Comparison of ENCODE assay signal across 9 mouse cellular contexts in the genomic region with DNA sequence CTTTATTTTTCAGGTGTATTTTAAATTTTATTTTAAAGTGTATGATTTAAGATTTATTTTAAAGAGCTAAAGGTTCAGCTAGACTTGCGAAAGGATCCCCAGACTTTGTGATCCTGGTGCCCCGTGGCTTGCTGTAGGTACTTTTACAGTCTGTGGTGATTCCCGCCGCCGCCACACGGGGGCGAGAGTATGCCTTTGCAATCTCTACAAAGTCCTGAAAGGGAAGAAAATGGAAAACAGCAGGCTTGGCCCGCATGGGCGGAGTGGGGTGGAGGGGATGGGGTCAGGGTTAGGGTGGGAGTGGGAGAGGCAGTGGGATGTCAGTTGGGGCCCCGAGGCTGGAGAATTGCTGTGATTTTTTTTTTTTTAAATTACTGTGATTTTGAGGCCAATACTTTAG. TPM values are rescaled to one million over a fixed set of nuclear protein-coding genes. Genes with fewer than 3 reads are reported as not detected.
DNase-seq lines count a peak whose midpoint lies in the region; ATAC-seq and TF ChIP-seq lines count a peak whose summit lies in the region.
"Had no signal": no experiment of that assay in that cellular context is flagged by ENCODE, and none has a peak within 500 bp of the region (broad histone marks: within the 10 kb centered on the region; RNA-seq: fewer than 3 reads in every experiment).

No protein-coding gene starts in this region.

- 1% methylated on average over 10 of the region's 10 CpGs for WGBS in kidney, embryonic 16.5 days
- 4% methylated on average over 10 of the region's 10 CpGs for WGBS in liver, embryonic 13.5 days (ENCODE audit: insufficient replicate concordance)

- H3K9ac ChIP-seq in kidney, embryonic 16.5 days (replicated peaks; ENCODE audit: low read length): no peak overlapping the region
- no peak overlapping the region for H3K9ac ChIP-seq in liver, embryonic 13.5 days
- H3K9ac ChIP-seq: heart, embryonic 15.5 days had no signal

- no peaks in the 10 kb centered on the region for H3K27me3 ChIP-seq in C2C12 (ENCODE audit: control insufficient read depth, insufficient read depth, insufficient read length)
- H3K27me3 ChIP-seq in kidney, embryonic 16.5 days (ENCODE audit: insufficient read depth, low read length): no peaks in the 10 kb centered on the region
- no peaks in the 10 kb centered on the region for H3K27me3 ChIP-seq in liver, embryonic 13.5 days
- H3K27me3 ChIP-seq: heart, embryonic 15.5 days had no signal

- peak; percentile 48 for TF ChIP-seq CTCF in C2C12 (IDR thresholded peaks at IDR 0.05; ENCODE audit: control insufficient read depth, insufficient read depth, insufficient read length)

- H3K27ac ChIP-seq in kidney, embryonic 16.5 days (ENCODE audit: low read length): peak overlapping the region; percentile 48; the same call in 1 of the 2 replicates
- no peak overlapping the region for H3K27ac ChIP-seq in liver, embryonic 13.5 days
- H3K27ac ChIP-seq: heart, embryonic 15.5 days had no signal

- ATAC-seq in kidney, embryonic 16.5 days (ENCODE audit: low FRiP score, low TSS enrichment): peak; percentile 37; the same call in 1 of the 2 replicates
- ATAC-seq in liver, embryonic 13.5 days (ENCODE audit: low read depth): no peak

- H3K4me3 ChIP-seq in C2C12 (ENCODE audit: insufficient read depth, poor library complexity, severe bottlenecking): no peak overlapping the region
- no peak overlapping the region for H3K4me3 ChIP-seq in kidney, embryonic 16.5 days (ENCODE audit: low read length)
- no peak overlapping the region for H3K4me3 ChIP-seq in liver, embryonic 13.5 days (replicated peaks)
- H3K4me3 ChIP-seq: heart, embryonic 15.5 days had no signal

- no peaks in the 10 kb centered on the region for H3K79me3 ChIP-seq in C2C12 (ENCODE audit: low read depth)

- H3K4me1 ChIP-seq in kidney, embryonic 16.5 days (ENCODE audit: insufficient read depth, low read length): peaks cover 24% of the 10 kb centered on the region
- peaks cover 4% of the 10 kb centered on the region; the same call in 1 of the 2 replicates for H3K4me1 ChIP-seq in liver, embryonic 13.5 days (replicated peaks)
- H3K4me1 ChIP-seq: heart, embryonic 15.5 days had no signal

- peak; percentile 79 to 94 for DNase-seq in adrenal gland, adult (ENCODE audit: inconsistent age in 2 of 2, low spot score in 1 of 2)
- DNase-seq in embryo, embryonic 10.5 days (ENCODE audit: low spot score): peak; percentile 95
- DNase-seq in gastrocnemius, postnatal 4 days (ENCODE audit: low spot score in 2 of 2): peak; percentile 73 to 85
- DNase-seq in liver, embryonic 13.5 days: peak; percentile 59
- DNase-seq in retina, embryonic 14.5 days (ENCODE audit: low spot score): peak; percentile 93
- DNase-seq in thymus, postnatal 36 days: peak; percentile 77 to 83

- H3ac ChIP-seq in C2C12 (ENCODE audit: control insufficient read depth, insufficient read length, low read depth): no peak overlapping the region

- H3K79me2 ChIP-seq in C2C12 (ENCODE audit: control insufficient read depth, insufficient read depth): no peaks in the 10 kb centered on the region

- no peaks in the 10 kb centered on the region for H3K36me3 ChIP-seq in C2C12 (ENCODE audit: control insufficient read depth, insufficient read depth)
- H3K36me3 ChIP-seq in kidney, embryonic 16.5 days (ENCODE audit: insufficient read depth, low read length): no peaks in the 10 kb centered on the region
- H3K36me3 ChIP-seq in liver, embryonic 13.5 days: no peaks in the 10 kb centered on the region
- H3K36me3 ChIP-seq: heart, embryonic 15.5 days had no signal

- H3K4me2 ChIP-seq in kidney, embryonic 16.5 days (replicated peaks; ENCODE audit: low read depth, low read length): no peak overlapping the region
- H3K4me2 ChIP-seq in liver, embryonic 13.5 days: no peak overlapping the region
- H3K4me2 ChIP-seq: heart, embryonic 15.5 days had no signal

- H3K9me3 ChIP-seq in kidney, embryonic 16.5 days (ENCODE audit: low read length): no peaks in the 10 kb centered on the region
- no peaks in the 10 kb centered on the region for H3K9me3 ChIP-seq in liver, embryonic 13.5 days (replicated peaks)
- H3K9me3 ChIP-seq: heart, embryonic 15.5 days had no signal

TF ChIP-seq in C2C12, 6 proteins besides CTCF, POLR2A, EP300 and RAD21:
- TF ChIP-seq USF1 (IDR thresholded peaks at IDR 0.05; ENCODE audit: low read depth) (no peak), MYOG (IDR thresholded peaks at IDR 0.05; ENCODE audit: control insufficient read depth, extremely low read depth, insufficient read length) (no peak), MAX (IDR thresholded peaks at IDR 0.05) (no peak), CEBPB (IDR thresholded peaks at IDR 0.05; ENCODE audit: low read depth) (no peak), MYOD1 (IDR thresholded peaks at IDR 0.05; ENCODE audit: control insufficient read depth, insufficient read length, low read depth) (no peak), FOSL1 (IDR thresholded peaks at IDR 0.05; ENCODE audit: insufficient read depth, low read length, poor library complexity, severe bottlenecking) (no peak)

RNA-seq across cellular contexts. Expression of a gene that starts 7.7 kb away (rescaled TPM):
- 0.01 TPM for polyA plus RNA-seq in C2C12 (2012; fragmentation: generic; extraction: Trizol)
- total RNA-seq in gastrocnemius, postnatal 4 days (2021): under 1 TPM; 0.10 to 0.23 TPM
- polyA plus RNA-seq in kidney, embryonic 16.5 days (2015; fragmentation: Nextera tagmentation; extraction: Ambion mirVana): 3.6 and 6.1 TPM in 2 replicates
- polyA plus RNA-seq in liver, embryonic 13.5 days (2015; fragmentation: Nextera tagmentation; extraction: Ambion mirVana): 3.4 and 3.8 TPM in 2 replicates

RNA-seq across cellular contexts. Expression of a gene that starts 8.3 kb away (rescaled TPM):
- polyA plus RNA-seq in C2C12 (2012; fragmentation: generic; extraction: Trizol): 0.11 TPM
- under 1 TPM; 0.26 to 0.66 TPM for total RNA-seq in gastrocnemius, postnatal 4 days (2021)
- polyA plus RNA-seq in kidney, embryonic 16.5 days (2015; fragmentation: Nextera tagmentation; extraction: Ambion mirVana): 2.2 and 3.6 TPM in 2 replicates
- 0.17 and 0.21 TPM in 2 replicates for polyA plus RNA-seq in liver, embryonic 13.5 days (2015; fragmentation: Nextera tagmentation; extraction: Ambion mirVana)

RNA-seq across cellular contexts. Expression of a gene that starts 37.7 kb away (rescaled TPM):
- 37.6 TPM for polyA plus RNA-seq in C2C12 (2012; fragmentation: generic; extraction: Trizol)
- total RNA-seq in gastrocnemius, postnatal 4 days (2021): 1 to 10 TPM; 7.4 TPM
- 15.9 and 18.5 TPM in 2 replicates for polyA plus RNA-seq in kidney, embryonic 16.5 days (2015; fragmentation: Nextera tagmentation; extraction: Ambion mirVana)
- polyA plus RNA-seq in liver, embryonic 13.5 days (2015; fragmentation: Nextera tagmentation; extraction: Ambion mirVana): 1.0 and 1.4 TPM in 2 replicates

RNA-seq across cellular contexts. Expression of a gene that starts 51.4 kb away (rescaled TPM):
- 20.3 TPM for polyA plus RNA-seq in C2C12 (2012; fragmentation: generic; extraction: Trizol)
- total RNA-seq in gastrocnemius, postnatal 4 days (2021): 10 to 100 TPM; 12.9 to 14.4 TPM
- polyA plus RNA-seq in kidney, embryonic 16.5 days (2015; fragmentation: Nextera tagmentation; extraction: Ambion mirVana): 32.9 and 36.3 TPM in 2 replicates
- 6.7 and 7.0 TPM in 2 replicates for polyA plus RNA-seq in liver, embryonic 13.5 days (2015; fragmentation: Nextera tagmentation; extraction: Ambion mirVana)
